Mouse (Mus musculus): ENCODE data around the gene Wdr74. TPM values are rescaled to one million over a fixed set of nuclear protein-coding genes. Genes with fewer than 3 reads are reported as not detected.

Wdr74 gene
- total and polyA plus RNA-seq, 3 experiments, result 208 to 803 (median 208) TPM

DNA sequence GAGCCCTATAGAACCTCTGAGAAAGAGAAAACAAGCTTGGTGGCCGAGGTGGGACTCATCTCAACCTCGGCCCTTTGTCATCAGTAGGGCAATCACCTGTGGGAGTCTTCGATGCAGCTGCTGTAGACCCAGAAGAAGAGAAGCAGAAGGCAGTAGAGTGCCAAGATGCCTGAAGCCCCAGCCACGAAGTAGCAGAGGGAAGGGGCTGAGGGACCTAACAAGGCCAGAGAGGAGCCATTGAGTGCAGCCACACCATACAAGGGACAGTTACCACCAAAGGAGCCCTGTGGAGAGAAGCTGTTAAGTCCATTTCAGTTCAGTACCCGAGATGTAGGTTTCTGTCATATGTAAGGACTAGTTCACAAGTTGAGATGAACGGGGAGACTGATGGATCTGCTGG lies 37.8 kb downstream of the Wdr74 start:
- Histone ChIP-seq H3K27me3 (ENCODE audit: control insufficient read depth in 1 of 2, insufficient read depth in 2 of 2, low read length in 2 of 2) (no peaks in the 10 kb centered on the region), H3K4me3 (ENCODE audit: control insufficient read depth in 1 of 2, insufficient read depth in 1 of 2, low read depth in 2 of 2, low read length in 2 of 2) (peak overlapping the region; percentile 73 to 84), H3K36me3 (ENCODE audit: control insufficient read depth in 1 of 2, insufficient read depth in 2 of 2, low read length in 2 of 2) (peaks cover 14 to 19% of the 10 kb centered on the region in 2 experiments), H3K79me2 (ENCODE audit: control insufficient read depth, insufficient read depth, low read length, poor library complexity) (peaks cover 21% of the 10 kb centered on the region), H3K4me1 (ENCODE audit: control insufficient read depth in 1 of 2, insufficient read depth in 2 of 2, low read length in 2 of 2) (peaks cover 0 to 14% of the 10 kb centered on the region in 2 experiments; a peak in 2 of 4 replicates), H3K9me3 (replicated peaks; ENCODE audit: insufficient read depth, low read length) (no peaks in the 10 kb centered on the region), H3K27ac (ENCODE audit: control insufficient read depth, low read depth, low read length) (peak overlapping the region; percentile 95), H3K9ac (ENCODE audit: control insufficient read depth, low read depth, low read length, poor library complexity, severe bottlenecking) (peak overlapping the region; percentile 99)
- TF ChIP-seq HCFC1 (IDR thresholded peaks at IDR 0.05; ENCODE audit: low read depth, low read length) (no peak), POLR2AphosphoS2 (IDR thresholded peaks at IDR 0.05; ENCODE audit: low read length) (peak; percentile 14; the same call in 1 of the 2 replicates), POLR2A (IDR thresholded peaks at IDR 0.05; ENCODE audit: control insufficient read depth in 1 of 2, insufficient read depth in 1 of 2, low read depth in 1 of 2, low read length in 2 of 2, poor library complexity in 1 of 2) (peak in 1 of 2 experiments; percentile 33; a peak in 2 of 4 replicates), USF2 (IDR thresholded peaks at IDR 0.05; ENCODE audit: borderline replicate concordance in 1 of 2, insufficient read depth in 1 of 2, low read depth in 1 of 2, low read length in 2 of 2) (no peak), MAFK (IDR thresholded peaks at IDR 0.05; ENCODE audit: borderline replicate concordance, low read depth, low read length) (no peak), ZKSCAN1 (IDR thresholded peaks at IDR 0.05; ENCODE audit: low read depth, low read length) (no peak)
- DNase-seq (ENCODE audit: low read depth, low spot score), result peak; percentile 55

DNA sequence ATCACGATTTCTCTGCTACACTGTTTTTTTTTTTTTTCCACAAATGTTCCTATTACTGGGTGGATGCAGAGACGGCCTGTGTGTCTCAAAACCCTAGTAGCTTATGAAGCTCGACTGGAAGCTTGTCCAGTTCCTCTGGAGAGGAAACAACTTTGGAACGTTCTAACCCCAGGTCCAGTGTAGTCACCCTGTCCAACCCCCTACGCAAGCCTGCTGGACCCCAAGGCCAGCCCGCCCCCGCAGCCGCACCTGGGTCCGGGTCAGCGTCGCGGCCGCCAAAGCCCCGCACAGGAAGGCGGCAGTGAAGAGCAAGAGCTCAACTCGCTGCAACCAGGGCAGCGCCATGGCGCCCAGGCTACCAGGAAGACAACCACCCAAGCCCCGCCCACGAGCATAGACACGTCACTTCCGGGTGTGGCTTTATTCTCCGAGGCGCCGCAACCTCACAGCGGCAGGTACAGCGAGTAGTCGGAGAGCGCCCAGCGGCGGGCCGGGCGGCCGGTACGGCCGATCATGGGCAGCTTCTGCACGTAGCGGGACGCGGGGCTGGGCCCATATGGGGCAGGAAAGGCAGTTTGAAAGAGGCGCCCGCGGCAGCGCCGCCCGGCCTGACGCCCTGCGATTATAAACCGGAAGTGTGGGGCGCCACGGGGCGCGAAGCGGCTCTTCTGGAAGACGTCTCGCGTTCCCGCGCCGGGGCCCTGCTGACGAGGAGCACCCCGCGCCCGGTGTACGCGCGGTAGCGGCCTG lies 38.6 kb downstream of the Wdr74 start, which contains the start of gene Tmem179b:
Tmem179b (minus strand) TSS at position 382 of the 750 bp plus-strand sequence.
- peaks cover 21% of the 10 kb centered on the region for H3K79me2 ChIP-seq (ENCODE audit: control insufficient read depth, insufficient read depth, low read length, poor library complexity)
- peak within 1 kb of the TSS; percentile 73 to 84 for H3K4me3 ChIP-seq (ENCODE audit: control insufficient read depth in 1 of 2, insufficient read depth in 1 of 2, low read depth in 2 of 2, low read length in 2 of 2)
- peak within 1 kb of the TSS; percentile 95 for H3K27ac ChIP-seq (ENCODE audit: control insufficient read depth, low read depth, low read length)
- no peaks in the 10 kb centered on the region for H3K9me3 ChIP-seq (replicated peaks; ENCODE audit: insufficient read depth, low read length)
- peak; percentile 96 for DNase-seq (ENCODE audit: low read depth, low spot score)
- peaks cover 0 to 14% of the 10 kb centered on the region in 2 experiments; a peak in 2 of 4 replicates for H3K4me1 ChIP-seq (ENCODE audit: control insufficient read depth in 1 of 2, insufficient read depth in 2 of 2, low read length in 2 of 2)
- peak within 1 kb of the TSS; percentile 99 for H3K9ac ChIP-seq (ENCODE audit: control insufficient read depth, low read depth, low read length, poor library complexity, severe bottlenecking)
- no peaks in the 10 kb centered on the region for H3K27me3 ChIP-seq (ENCODE audit: control insufficient read depth in 1 of 2, insufficient read depth in 2 of 2, low read length in 2 of 2)
- peaks cover 10 to 19% of the 10 kb centered on the region in 2 experiments for H3K36me3 ChIP-seq (ENCODE audit: control insufficient read depth in 1 of 2, insufficient read depth in 2 of 2, low read length in 2 of 2)
- TF ChIP-seq MAFK (IDR thresholded peaks at IDR 0.05; ENCODE audit: borderline replicate concordance, low read depth, low read length), result no peak
- peak; percentile 51; the same call in 1 of the 2 replicates for TF ChIP-seq KAT2A (conservative IDR thresholded peaks at IDR 0.05; ENCODE audit: low read depth, low read length)
- TF ChIP-seq GATA1 (IDR thresholded peaks at IDR 0.05; ENCODE audit: low read depth, low read length), result no peak
- peak; percentile 88 for TF ChIP-seq MAX (IDR thresholded peaks at IDR 0.05; ENCODE audit: low read length)
- no peak for TF ChIP-seq ZC3H11A (IDR thresholded peaks at IDR 0.05; ENCODE audit: low read depth, low read length)
- peak; percentile 94 for TF ChIP-seq ELF1 (IDR thresholded peaks at IDR 0.05; ENCODE audit: low read depth, low read length)
- TF ChIP-seq USF2 (IDR thresholded peaks at IDR 0.05; ENCODE audit: borderline replicate concordance in 1 of 2, insufficient read depth in 1 of 2, low read depth in 1 of 2, low read length in 2 of 2), result no peak
- no peak for TF ChIP-seq CHD2 (IDR thresholded peaks at IDR 0.05; ENCODE audit: low read length)
- no peak for TF ChIP-seq ZNF384 (IDR thresholded peaks at IDR 0.05; ENCODE audit: low read depth, low read length)
- peak; percentile 89; the same call in 1 of the 2 replicates for TF ChIP-seq E2F4 (IDR thresholded peaks at IDR 0.05; ENCODE audit: borderline replicate concordance, low read depth, low read length)
- TF ChIP-seq USF1 (IDR thresholded peaks at IDR 0.05; ENCODE audit: low read depth, low read length), result no peak
- TF ChIP-seq TBP (IDR thresholded peaks at IDR 0.05; ENCODE audit: low read depth, low read length), result peak; percentile 85; the same call in 1 of the 2 replicates
- no peak for TF ChIP-seq RAD21 (IDR thresholded peaks at IDR 0.05; ENCODE audit: low read depth, low read length)
- TF ChIP-seq BHLHE40 (IDR thresholded peaks at IDR 0.05; ENCODE audit: borderline replicate concordance, low read depth, low read length), result no peak
- no peak for TF ChIP-seq UBTF (IDR thresholded peaks at IDR 0.05; ENCODE audit: borderline replicate concordance, insufficient read depth, low read depth, low read length)
- peak; percentile 55; the same call in 1 of the 2 replicates for TF ChIP-seq TCF12 (IDR thresholded peaks at IDR 0.05; ENCODE audit: low read depth, low read length)
- no peak for TF ChIP-seq GABPA (IDR thresholded peaks at IDR 0.05; ENCODE audit: low read depth, low read length)
- TF ChIP-seq MXI1 (IDR thresholded peaks at IDR 0.05; ENCODE audit: low read depth, low read length), result peak; percentile 83
- TF ChIP-seq SMC3 (IDR thresholded peaks at IDR 0.05; ENCODE audit: low read depth, low read length), result no peak
- TF ChIP-seq POLR2AphosphoS5 (IDR thresholded peaks at IDR 0.05; ENCODE audit: borderline replicate concordance, low read depth, low read length), result no peak
- TF ChIP-seq TAL1 (IDR thresholded peaks at IDR 0.05; ENCODE audit: low read length), result peak; percentile 21; the same call in 1 of the 2 replicates
- TF ChIP-seq MYC (IDR thresholded peaks at IDR 0.05; ENCODE audit: low read depth, low read length), result peak; percentile 80
- TF ChIP-seq MYB (IDR thresholded peaks at IDR 0.05; ENCODE audit: low read depth, low read length), result no peak
- TF ChIP-seq ETS1 (IDR thresholded peaks at IDR 0.05; ENCODE audit: low read depth, low read length), result peak; percentile 43; the same call in 1 of the 2 replicates
- 0 out of 2 replicates have a peak, but pooled peaks have one; percentile 3 for TF ChIP-seq NRF1 (IDR thresholded peaks at IDR 0.05; ENCODE audit: insufficient read depth, low read depth, low read length, poor library complexity, severe bottlenecking)
